Mouse (Mus musculus): ENCODE measurements at regions not wholly inside any gene's neighbourhood (a gene's known extent, or its start where the extent isn't known, plus 50 kb on each side); places are given as distances from the start of the nearest gene placed in this dataset.

DNA sequence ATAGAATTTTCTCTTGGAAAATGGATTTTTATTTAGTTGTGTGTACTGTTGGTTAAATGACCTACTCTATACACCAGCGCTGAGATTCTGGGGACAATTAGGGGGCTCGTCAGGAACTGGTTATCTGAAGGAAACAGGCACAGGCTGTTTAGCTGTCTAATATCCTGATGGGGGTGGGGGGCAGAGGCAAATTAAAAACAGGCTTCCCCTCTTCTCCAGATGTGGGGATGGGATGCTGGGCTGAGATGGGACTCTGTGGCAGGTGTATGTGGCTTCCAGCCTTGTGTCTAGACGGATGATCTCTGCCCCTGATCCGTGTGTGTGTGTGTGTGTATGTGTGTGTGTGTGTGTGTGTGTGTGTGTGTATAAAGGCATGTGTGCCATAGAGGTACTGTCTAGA is 61.6 kb upstream of the 4931429L15Rik start:
- Histone ChIP-seq H3K4me1 (peaks cover 10% of the 10 kb centered on the region; the same call in 1 of the 2 replicates), H3K9me3 (no peaks in the 10 kb centered on the region), H3K27ac (peak overlapping the region; percentile 68; the same call in 1 of the 2 replicates), H3K27me3 (no peaks in the 10 kb centered on the region), H3K36me3 (no peaks in the 10 kb centered on the region), H3K4me2 (no peak overlapping the region), H3K4me3 (no peak overlapping the region), H3K9ac (no peak overlapping the region)
- WGBS, result 51% methylated on average over 4 of the region's 4 CpGs
- ATAC-seq (ENCODE audit: borderline replicate concordance, extremely low read depth, low FRiP score, low TSS enrichment), result peak; percentile 24; the same call in 1 of the 2 replicates

DNA sequence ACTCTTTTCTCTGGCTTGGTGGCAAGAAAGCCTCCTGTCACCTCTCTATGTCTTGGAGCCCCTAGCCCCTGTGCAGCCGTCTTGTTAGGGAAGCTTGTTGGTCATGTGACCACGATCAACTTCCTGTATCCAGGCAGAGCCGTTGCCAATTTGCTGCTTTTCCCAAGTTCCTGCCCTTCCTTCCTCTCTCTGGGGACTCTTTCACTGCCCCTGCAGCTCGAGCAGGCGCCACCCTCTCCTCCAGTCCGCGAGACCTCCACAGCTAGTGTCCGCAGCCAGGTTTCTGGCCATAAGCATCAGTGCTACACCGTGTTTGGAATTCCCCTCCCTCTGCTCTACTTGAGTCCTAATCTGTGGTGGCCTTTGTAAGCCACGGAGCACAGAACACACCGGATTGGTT is 59.7 kb upstream of the 4931429L15Rik start:
- no peak for ATAC-seq (ENCODE audit: borderline replicate concordance, extremely low read depth, low FRiP score, low TSS enrichment)
- H3K9me3 ChIP-seq, result no peaks in the 10 kb centered on the region
- 65% methylated on average over 11 of the region's 11 CpGs for WGBS
- H3K36me3 ChIP-seq, result no peaks in the 10 kb centered on the region
- no peaks in the 10 kb centered on the region for H3K27me3 ChIP-seq
- peak overlapping the region; percentile 63 for H3K27ac ChIP-seq
- H3K4me3 ChIP-seq, result no peak overlapping the region
- H3K4me1 ChIP-seq, result peaks cover 10% of the 10 kb centered on the region; the same call in 1 of the 2 replicates
- no peak overlapping the region for H3K4me2 ChIP-seq
- no peak overlapping the region for H3K9ac ChIP-seq

DNA sequence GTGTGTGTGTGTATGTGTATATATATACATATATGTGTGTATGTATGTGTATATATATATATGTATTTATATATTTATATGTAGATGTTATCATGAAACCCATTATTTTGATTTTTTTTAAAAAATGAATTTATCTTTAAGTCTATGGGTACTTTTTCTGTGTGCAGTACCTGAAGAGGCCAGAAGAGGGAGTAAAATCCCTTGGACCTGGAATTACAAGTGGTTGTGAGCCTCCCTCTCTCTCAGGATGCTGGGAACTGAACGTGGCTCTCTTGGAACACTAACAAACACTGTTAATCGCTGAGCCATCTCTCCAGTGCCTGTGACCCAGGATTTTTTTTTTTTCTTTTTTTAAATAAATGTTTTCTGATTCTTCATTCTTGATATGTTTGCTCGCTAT is 58.6 kb upstream of the 4931429L15Rik start:
- Histone ChIP-seq H3K9me3 (no peaks in the 10 kb centered on the region), H3K4me2 (no peak overlapping the region), H3K27me3 (no peaks in the 10 kb centered on the region), H3K4me1 (peaks cover 10% of the 10 kb centered on the region; the same call in 1 of the 2 replicates), H3K4me3 (no peak overlapping the region), H3K36me3 (no peaks in the 10 kb centered on the region), H3K9ac (no peak overlapping the region), H3K27ac (no peak overlapping the region)
- WGBS, result 81% methylated on average over 3 of the region's 3 CpGs
- no peak for ATAC-seq (ENCODE audit: borderline replicate concordance, extremely low read depth, low FRiP score, low TSS enrichment)

All from lung, embryonic 15.5 days (tissue).